Mouse (Mus musculus) lung, postnatal 0 days (tissue): ENCODE data around the gene Fam240a. TPM values are rescaled to one million over a fixed set of nuclear protein-coding genes. Genes with fewer than 3 reads are reported as not detected.

Experiments used
- ATAC-seq: fragments of 200-750 bp; cut with Nextera tagmentation; 2 replicates; pipeline ENCODE4 v1.8.0; 2017; ENCODE audit warnings: moderate library complexity
- DNase-seq: peaks from one replicate; pipeline ENCODE4 v3.0.0-alpha.2; 2016; ENCODE audit warnings: low spot score
- H3K27ac ChIP-seq: fragments of 300-500 bp; sonication (generic); 2 replicates; pipeline ENCODE4 v1.5.1; 2014; ENCODE audit warnings: antibody characterized with exemption, mild to moderate bottlenecking, low read length, mixed read lengths
- H3K27me3 ChIP-seq: fragments of 300-500 bp; sonication (generic); replicated peaks from 2 replicates; pipeline ENCODE4 v1.6.1; 2014; ENCODE audit warnings: low read length, mixed read lengths; ENCODE audit not compliant: insufficient read depth
- H3K36me3 ChIP-seq: fragments of 300-500 bp; sonication (generic); 2 replicates; pipeline ENCODE4 v1.6.1; 2014; ENCODE audit warnings: low read length, mixed read lengths; ENCODE audit not compliant: insufficient read depth
- H3K4me1 ChIP-seq: fragments of 300-500 bp; sonication (generic); 2 replicates; pipeline ENCODE4 v1.6.1; 2014; ENCODE audit warnings: antibody characterized with exemption, low read depth, low read length, mixed read lengths; ENCODE audit not compliant: insufficient read depth
- H3K4me2 ChIP-seq: fragments of 300-500 bp; sonication (generic); replicated peaks from 2 replicates; pipeline ENCODE4 v1.6.1; 2014; ENCODE audit warnings: low read depth, mild to moderate bottlenecking, low read length, moderate library complexity, mixed read lengths
- H3K4me3 ChIP-seq: fragments of 300-500 bp; sonication (generic); 2 replicates; pipeline ENCODE4 v1.5.1; 2014; ENCODE audit warnings: low read depth, low read length
- H3K9ac ChIP-seq: fragments of 300-500 bp; sonication (generic); replicated peaks from 2 replicates; pipeline ENCODE4 v1.6.1; 2014; ENCODE audit warnings: low read depth, mild to moderate bottlenecking
- H3K9me3 ChIP-seq: fragments of 300-500 bp; sonication (generic); 2 replicates; pipeline ENCODE4 v1.6.1; 2016; ENCODE audit warnings: low read length, mixed read lengths
- CTCF ChIP-seq: IDR thresholded peaks from 2 replicates; pipeline ENCODE4 v1.5.1; 2016; ENCODE audit warnings: antibody characterized with exemption, mild to moderate bottlenecking
- EP300 ChIP-seq: IDR thresholded peaks from 2 replicates; pipeline ENCODE4 v1.6.1; 2016; ENCODE audit warnings: antibody characterized with exemption, mild to moderate bottlenecking, control low read depth
- WGBS: fragments of 180-500 bp; shearing (Covaris S2); extraction: QIAGEN DNeasy Blood & Tissue Kit; methylation state at CpG from one replicate; pipeline ENCODE4 v1.1.7; 2014; 5-methylcytosine and 5-hydroxymethylcytosine counted together
- polyA plus RNA-seq: library from polyadenylated mRNA; unstranded; fragments of >200 nt; fragmentation: Nextera tagmentation; extraction: Ambion mirVana; gene quantifications from 2 replicates; pipeline ENCODE4 v1.2.1, GENCODE M21; 2015

Gene Fam240a
- polyA plus RNA-seq, 1 experiment from 2014 or later, result not detected

- DNase-seq (no peak), ATAC-seq (no peak)
- H3K4me2 ChIP-seq, result no peak overlapping the region
- TF ChIP-seq CTCF (no peak), EP300 (no peak)
- no peaks in the 10 kb centered on the region for H3K4me1 ChIP-seq
- no peaks in the 10 kb centered on the region for H3K9me3 ChIP-seq
- H3K27ac ChIP-seq, result no peak overlapping the region
- H3K9ac ChIP-seq, result no peak overlapping the region
- H3K27me3 ChIP-seq, result no peaks in the 10 kb centered on the region
- 66% methylated on average over 5 of the region's 5 CpGs for WGBS
- no peak overlapping the region for H3K4me3 ChIP-seq
- H3K36me3 ChIP-seq, result no peaks in the 10 kb centered on the region
Measured at GRCm38 (mm10) chr9:110959669-110960068, 43.0 kb upstream of the Fam240a start.

- H3K4me3 ChIP-seq, result no peak overlapping the region
- no peak overlapping the region for H3K4me2 ChIP-seq
- H3K36me3 ChIP-seq, result no peaks in the 10 kb centered on the region
- ATAC-seq (no peak), DNase-seq (no peak)
- no peak overlapping the region for H3K9ac ChIP-seq
- H3K27ac ChIP-seq, result no peak overlapping the region
- H3K4me1 ChIP-seq, result peaks cover 7% of the 10 kb centered on the region; the same call in 1 of the 2 replicates
- 79% methylated on average over 6 of the region's 6 CpGs for WGBS
- no peak for TF ChIP-seq EP300
- no peak for TF ChIP-seq CTCF
- no peaks in the 10 kb centered on the region for H3K9me3 ChIP-seq
- 0 out of 2 replicates have a peak, but pooled peaks cover 5% of the 10 kb centered on the region for H3K27me3 ChIP-seq
Measured at GRCm38 (mm10) chr9:110955962-110956361, 39.3 kb upstream of the Fam240a start.

- no peak overlapping the region for H3K9ac ChIP-seq
- no peaks in the 10 kb centered on the region for H3K36me3 ChIP-seq
- peaks cover 7% of the 10 kb centered on the region; the same call in 1 of the 2 replicates for H3K4me1 ChIP-seq
- no peak for DNase-seq
- H3K4me2 ChIP-seq, result no peak overlapping the region
- 50% methylated on average over 2 of the region's 2 CpGs for WGBS
- H3K4me3 ChIP-seq, result no peak overlapping the region
- H3K9me3 ChIP-seq, result no peaks in the 10 kb centered on the region
- H3K27ac ChIP-seq, result no peak overlapping the region
- ATAC-seq, result no peak
- H3K27me3 ChIP-seq, result 0 out of 2 replicates have a peak, but pooled peaks cover 5% of the 10 kb centered on the region
- TF ChIP-seq CTCF (no peak), EP300 (no peak)
Measured at GRCm38 (mm10) chr9:110954681-110955445, 38.2 kb upstream of the Fam240a start.

- Histone ChIP-seq H3K27me3 (0 out of 2 replicates have a peak, but pooled peaks cover 5% of the 10 kb centered on the region), H3K4me2 (peak overlapping the region; percentile 83), H3K27ac (no peak overlapping the region), H3K9me3 (no peaks in the 10 kb centered on the region), H3K36me3 (no peaks in the 10 kb centered on the region), H3K4me3 (peak overlapping the region; percentile 42), H3K9ac (no peak overlapping the region), H3K4me1 (peaks cover 7% of the 10 kb centered on the region; the same call in 1 of the 2 replicates)
- WGBS, result 1% methylated on average over 44 of the region's 44 CpGs
- DNase-seq (peak; percentile 70), ATAC-seq (peak; percentile 57)
- no peak for TF ChIP-seq EP300
- peak; percentile 77 for TF ChIP-seq CTCF
Measured at GRCm38 (mm10) chr9:110953550-110954461, 37.1 kb upstream of the Fam240a start.

- Histone ChIP-seq H3K27me3 (0 out of 2 replicates have a peak, but pooled peaks cover 5% of the 10 kb centered on the region), H3K9ac (no peak overlapping the region), H3K36me3 (no peaks in the 10 kb centered on the region), H3K9me3 (no peaks in the 10 kb centered on the region), H3K4me1 (peaks cover 7% of the 10 kb centered on the region; the same call in 1 of the 2 replicates), H3K4me2 (peak overlapping the region; percentile 83; the same call in 1 of the 2 replicates), H3K27ac (no peak overlapping the region), H3K4me3 (peak overlapping the region; percentile 42; the same call in 1 of the 2 replicates)
- WGBS, result 46% methylated on average over 5 of the region's 5 CpGs
- DNase-seq, result no peak
- no peak for TF ChIP-seq CTCF
- TF ChIP-seq EP300, result no peak
- ATAC-seq, result no peak
Measured at GRCm38 (mm10) chr9:110952931-110953549, 36.4 kb upstream of the Fam240a start.
